Mouse (Mus musculus): ENCODE results near the gene Aida.

GRCm38 (mm10) chr1:183297473-183297885, 1.1 kb downstream of the Aida start:
- TF ChIP-seq CTCF (IDR thresholded peaks at IDR 0.05; ENCODE audit: control insufficient read depth, insufficient read depth, insufficient replicate concordance, low read depth, low read length) = no peak
- TF ChIP-seq POLR2A (IDR thresholded peaks at IDR 0.05; ENCODE audit: control insufficient read depth, low read depth, low read length) = no peak
